Mouse (Mus musculus) heart, embryonic 13.5 days (tissue): ENCODE results near the gene Efhc1. TPM values are rescaled to one million over a fixed set of nuclear protein-coding genes. Genes with fewer than 3 reads are reported as not detected.

Source experiments
- ATAC-seq: fragments of 200-750 bp; cut with Nextera tagmentation; 2 replicates; pipeline ENCODE4 v1.8.0; 2017; ENCODE audit warnings: moderate TSS enrichment; ENCODE audit not compliant: insufficient number of reproducible peaks, low FRiP score, low TSS enrichment; ENCODE audit errors: extremely low read depth
- H3K27ac ChIP-seq: fragments of 300-500 bp; sonication (generic); replicated peaks from 2 replicates; pipeline ENCODE4 v1.5.1; 2015; ENCODE audit warnings: moderate library complexity, mild to moderate bottlenecking, inconsistent platforms
- H3K27me3 ChIP-seq: fragments of 300-500 bp; sonication (generic); replicated peaks from 2 replicates; pipeline ENCODE4 v1.6.1; 2015; ENCODE audit warnings: mild to moderate bottlenecking, inconsistent platforms
- H3K36me3 ChIP-seq: fragments of 300-500 bp; sonication (generic); 2 replicates; pipeline ENCODE4 v1.6.1; 2015; ENCODE audit warnings: mild to moderate bottlenecking, inconsistent platforms
- H3K4me1 ChIP-seq: fragments of 300-500 bp; sonication (generic); 2 replicates; pipeline ENCODE4 v1.6.1; 2015; ENCODE audit warnings: inconsistent platforms
- H3K4me2 ChIP-seq: fragments of 300-500 bp; sonication (generic); 2 replicates; pipeline ENCODE4 v1.6.1; 2015; ENCODE audit warnings: inconsistent platforms, mild to moderate bottlenecking, moderate library complexity
- H3K4me3 ChIP-seq: fragments of 300-500 bp; sonication (generic); 2 replicates; pipeline ENCODE4 v1.5.1; 2015; ENCODE audit warnings: moderate library complexity, mild to moderate bottlenecking, inconsistent platforms
- H3K9ac ChIP-seq: fragments of 300-500 bp; sonication (generic); 2 replicates; pipeline ENCODE4 v1.6.1; 2015; ENCODE audit warnings: inconsistent platforms, mild to moderate bottlenecking, moderate library complexity
- H3K9me3 ChIP-seq: fragments of 300-500 bp; sonication (generic); 2 replicates; pipeline ENCODE4 v1.6.1; 2016; ENCODE audit warnings: inconsistent platforms
- WGBS: fragments of 180-500 bp; shearing (Covaris S2); methylation state at CpG from one replicate; pipeline ENCODE4 v1.1.7; 2015; ENCODE audit warnings: mixed read lengths; 5-methylcytosine and 5-hydroxymethylcytosine counted together
- polyA plus RNA-seq: library from polyadenylated mRNA; unstranded; fragments of >200 nt; fragmentation: Nextera tagmentation; extraction: Ambion mirVana; gene quantifications from 2 replicates; pipeline ENCODE4 v1.2.1, GENCODE M21; 2015

Gene Efhc1
- polyA plus RNA-seq, 1 experiment from 2014 or later: 1.6 TPM

- peaks cover 21% of the 10 kb centered on the region; the same call in 1 of the 2 replicates for H3K36me3 ChIP-seq
- H3K27ac ChIP-seq: no peak overlapping the region
- 68% methylated on average over 6 of the region's 6 CpGs for WGBS
- no peak overlapping the region for H3K4me3 ChIP-seq
- no peaks in the 10 kb centered on the region for H3K27me3 ChIP-seq
- no peak overlapping the region for H3K4me2 ChIP-seq
- H3K9ac ChIP-seq: no peak overlapping the region
- no peak for ATAC-seq
- no peaks in the 10 kb centered on the region for H3K9me3 ChIP-seq
- H3K4me1 ChIP-seq: peaks cover 11% of the 10 kb centered on the region
These were observed 84.5 kb downstream of the Efhc1 start for GRCm38 (mm10) chr1:21035878-21036277.

DNA sequence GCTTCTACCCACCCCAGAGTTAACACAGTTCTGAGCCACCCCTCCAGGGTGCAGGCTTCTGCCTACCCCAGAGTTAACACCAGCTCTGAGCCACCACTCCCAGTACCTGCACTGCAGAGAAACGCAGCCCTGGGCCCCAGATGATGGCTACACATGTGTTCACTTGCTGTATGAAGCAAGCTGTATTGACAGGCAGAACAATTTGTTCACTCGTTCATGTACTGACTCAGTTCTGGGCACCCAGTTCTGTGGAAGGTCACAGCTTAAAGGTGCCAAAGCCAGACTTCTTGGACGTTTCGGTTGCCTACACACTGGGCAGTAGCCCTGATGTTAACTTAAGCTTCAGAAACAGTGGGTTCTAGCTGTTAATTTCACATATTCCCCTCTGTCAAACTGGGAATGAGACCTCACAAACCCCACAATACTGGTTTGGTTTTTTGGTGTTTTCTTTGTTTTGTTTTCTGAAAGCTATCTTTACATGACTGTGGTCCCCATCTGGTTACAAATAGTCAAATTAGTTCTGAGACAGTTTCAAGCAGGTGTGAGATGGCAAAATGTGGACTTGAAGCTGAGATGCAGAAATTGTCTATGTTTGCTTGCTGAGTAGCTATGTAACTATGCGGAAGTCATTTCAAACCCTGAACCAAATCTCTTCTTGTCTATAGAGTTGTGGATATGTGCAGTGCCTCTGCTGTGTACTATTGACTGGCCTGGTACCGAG is 86.6 kb downstream of the Efhc1 start:
- H3K4me2 ChIP-seq: no peak overlapping the region
- peaks cover 19% of the 10 kb centered on the region for H3K4me1 ChIP-seq
- H3K9me3 ChIP-seq: no peaks in the 10 kb centered on the region
- no peak overlapping the region for H3K27ac ChIP-seq
- no peaks in the 10 kb centered on the region for H3K27me3 ChIP-seq
- 73% methylated on average over 6 of the region's 6 CpGs for WGBS
- no peak overlapping the region for H3K9ac ChIP-seq
- peaks cover 29% of the 10 kb centered on the region; the same call in 1 of the 2 replicates for H3K36me3 ChIP-seq
- no peak overlapping the region for H3K4me3 ChIP-seq
- ATAC-seq: no peak

- ATAC-seq: no peak
- 83% methylated on average over 3 of the region's 3 CpGs for whole genome bisulfite sequencing
- no peak overlapping the region for H3K27ac ChIP-seq
- no peak overlapping the region for H3K9ac ChIP-seq
- no peaks in the 10 kb centered on the region for H3K9me3 ChIP-seq
- H3K27me3 ChIP-seq: no peaks in the 10 kb centered on the region
- no peak overlapping the region for H3K4me2 ChIP-seq
- H3K4me1 ChIP-seq: peaks cover 19% of the 10 kb centered on the region
- peaks cover 26% of the 10 kb centered on the region; the same call in 1 of the 2 replicates for H3K36me3 ChIP-seq
- H3K4me3 ChIP-seq: no peak overlapping the region
These were observed 88.1 kb downstream of the Efhc1 start for GRCm38 (mm10) chr1:21039564-21039963.

GRCm38 (mm10) chr1:21040173-21040572 is 88.7 kb downstream of the Efhc1 start:
- no peak for ATAC-seq
- H3K4me2 ChIP-seq: no peak overlapping the region
- H3K4me1 ChIP-seq: peaks cover 19% of the 10 kb centered on the region
- H3K9ac ChIP-seq: no peak overlapping the region
- no peaks in the 10 kb centered on the region for H3K27me3 ChIP-seq
- H3K9me3 ChIP-seq: no peaks in the 10 kb centered on the region
- no peak overlapping the region for H3K27ac ChIP-seq
- peaks cover 21% of the 10 kb centered on the region; the same call in 1 of the 2 replicates for H3K36me3 ChIP-seq
- H3K4me3 ChIP-seq: no peak overlapping the region
- WGBS: 80% methylated on average over 7 of the region's 7 CpGs

Other genes starting within 250 kb of the Efhc1 start
- not detected in 2 replicates for gene Il17a, start 220.7 kb upstream of the Efhc1 start, polyA plus RNA-seq
- not detected in 2 replicates for gene Il17f, start 161.0 kb upstream of the Efhc1 start, polyA plus RNA-seq
- gene Mcm3, start 131.3 kb upstream of the Efhc1 start, polyA plus RNA-seq: 97.6 and 106 TPM in 2 replicates
- gene Paqr8, start 61.0 kb upstream of the Efhc1 start, polyA plus RNA-seq: 3.0 and 3.3 TPM in 2 replicates
- gene Tram2, start 127.6 kb downstream of the Efhc1 start, polyA plus RNA-seq: 4.3 and 4.4 TPM in 2 replicates